Mouse (Mus musculus) stomach, embryonic 16.5 days (tissue): ENCODE data around the gene Shisa5. TPM values are rescaled to one million over a fixed set of nuclear protein-coding genes. Genes with fewer than 3 reads are reported as not detected.

Experiments used
- ATAC-seq: fragments of 200-750 bp; cut with Nextera tagmentation; 2 replicates; pipeline ENCODE4 v1.8.0; 2017; ENCODE audit warnings: moderate number of reproducible peaks, moderate TSS enrichment; ENCODE audit not compliant: insufficient read depth, low FRiP score
- H3K27ac ChIP-seq: fragments of 300-500 bp; sonication (generic); 2 replicates; pipeline ENCODE4 v1.5.1; 2014; ENCODE audit warnings: low read length
- H3K27me3 ChIP-seq: fragments of 300-500 bp; sonication (generic); 2 replicates; pipeline ENCODE4 v1.6.1; 2014; ENCODE audit warnings: low read length, control low read depth, mixed read lengths; ENCODE audit not compliant: control insufficient read depth, insufficient read depth
- H3K36me3 ChIP-seq: fragments of 300-500 bp; sonication (generic); 2 replicates; pipeline ENCODE4 v1.6.1; 2014; ENCODE audit warnings: low read length; ENCODE audit not compliant: control insufficient read depth, insufficient read depth
- H3K4me1 ChIP-seq: fragments of 300-500 bp; sonication (generic); 2 replicates; pipeline ENCODE4 v1.6.1; 2014; ENCODE audit warnings: low read length, control low read depth, mixed read lengths; ENCODE audit not compliant: control insufficient read depth, insufficient read depth
- H3K4me2 ChIP-seq: fragments of 300-500 bp; sonication (generic); 2 replicates; pipeline ENCODE4 v1.6.1; 2014; ENCODE audit warnings: low read depth, low read length, mixed read lengths
- H3K4me3 ChIP-seq: fragments of 300-500 bp; sonication (generic); replicated peaks from 2 replicates; pipeline ENCODE4 v1.5.1; 2014; ENCODE audit warnings: mild to moderate bottlenecking, low read length
- H3K9ac ChIP-seq: fragments of 300-500 bp; sonication (generic); 2 replicates; pipeline ENCODE4 v1.6.1; 2014; ENCODE audit warnings: low read length
- H3K9me3 ChIP-seq: fragments of 300-500 bp; sonication (generic); replicated peaks from 2 replicates; pipeline ENCODE4 v1.6.1; 2016; ENCODE audit warnings: low read length, control low read depth; ENCODE audit not compliant: control insufficient read depth
- WGBS: fragments of 180-500 bp; shearing (Covaris S2); extraction: QIAGEN DNeasy Blood & Tissue Kit; methylation state at CpG from one replicate; pipeline ENCODE4 v1.1.7; 2014; 5-methylcytosine and 5-hydroxymethylcytosine counted together
- polyA plus RNA-seq: library from polyadenylated mRNA; unstranded; fragments of >200 nt; fragmentation: Nextera tagmentation; extraction: Ambion mirVana; gene quantifications from 2 replicates; pipeline ENCODE4 v1.2.1, GENCODE M21; 2015

The Shisa5 gene
- polyA plus RNA-seq, 1 experiment from 2014 or later = 132 TPM

DNA sequence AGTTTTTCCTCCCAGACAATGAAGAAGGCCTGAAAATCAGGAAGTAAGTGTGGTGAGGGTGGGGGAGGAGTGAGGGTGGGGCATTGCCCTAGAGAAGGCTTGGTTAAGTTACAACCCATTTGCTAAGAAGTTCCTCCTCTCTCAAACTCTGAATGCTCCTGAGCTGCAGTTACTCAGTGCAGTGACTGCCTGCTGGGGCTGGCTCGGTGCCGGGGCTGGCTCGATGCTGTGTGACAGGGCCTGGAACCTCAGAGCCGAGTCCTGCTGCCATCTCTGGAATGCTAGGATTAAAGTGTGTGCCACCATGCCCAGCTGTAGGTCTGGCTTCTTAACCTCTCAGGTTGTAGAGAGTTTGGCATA is 39.2 kb upstream of the Shisa5 start:
- Histone ChIP-seq H3K27ac (0 out of 2 replicates have a peak overlapping the region, but pooled peaks have one; percentile 34), H3K9ac (no peak overlapping the region), H3K4me1 (0 out of 2 replicates have a peak, but pooled peaks cover 5% of the 10 kb centered on the region), H3K9me3 (no peaks in the 10 kb centered on the region), H3K27me3 (no peaks in the 10 kb centered on the region), H3K4me2 (no peak overlapping the region), H3K4me3 (no peak overlapping the region), H3K36me3 (no peaks in the 10 kb centered on the region)
- WGBS = 69% methylated on average over 4 of the region's 4 CpGs
- ATAC-seq = no peak

GRCm38 (mm10) chr9:109000726-109001125 is 37.6 kb upstream of the Shisa5 start:
- no peak; the same call in 1 of the 2 replicates for ATAC-seq
- Histone ChIP-seq H3K27me3 (no peaks in the 10 kb centered on the region), H3K9me3 (no peaks in the 10 kb centered on the region), H3K4me1 (0 out of 2 replicates have a peak, but pooled peaks cover under 1% of the 10 kb centered on the region), H3K4me3 (no peak overlapping the region), H3K4me2 (no peak overlapping the region), H3K27ac (no peak overlapping the region), H3K36me3 (no peaks in the 10 kb centered on the region), H3K9ac (no peak overlapping the region)
- WGBS = 9% methylated on average over 3 of the region's 3 CpGs

DNA sequence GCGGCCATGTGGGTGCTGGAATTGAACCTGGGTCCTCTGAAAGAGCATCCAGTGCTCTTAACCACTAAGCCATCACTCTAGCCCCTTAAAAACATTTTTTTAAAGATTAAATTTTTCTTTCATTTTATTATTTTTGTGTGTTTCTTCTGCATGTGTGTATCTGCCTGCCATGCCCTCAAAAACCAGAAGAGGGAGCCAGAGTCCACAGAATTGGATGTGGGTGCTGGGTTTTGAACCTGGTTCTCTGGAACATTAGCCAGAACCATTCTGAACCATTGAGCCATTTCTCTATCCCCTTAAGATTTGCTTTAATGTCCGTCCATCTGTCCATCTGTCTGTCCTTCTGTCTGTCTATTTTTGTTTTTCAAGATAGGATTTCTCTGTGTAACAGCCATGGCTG is 35.2 kb upstream of the Shisa5 start:
- H3K9me3 ChIP-seq = no peaks in the 10 kb centered on the region
- H3K4me3 ChIP-seq = no peak overlapping the region
- no peak overlapping the region for H3K27ac ChIP-seq
- no peak for ATAC-seq
- no peaks in the 10 kb centered on the region for H3K27me3 ChIP-seq
- WGBS = 54% methylated on average over 2 of the region's 2 CpGs
- H3K9ac ChIP-seq = no peak overlapping the region
- no peak overlapping the region for H3K4me2 ChIP-seq
- no peaks in the 10 kb centered on the region for H3K4me1 ChIP-seq
- H3K36me3 ChIP-seq = no peaks in the 10 kb centered on the region

DNA sequence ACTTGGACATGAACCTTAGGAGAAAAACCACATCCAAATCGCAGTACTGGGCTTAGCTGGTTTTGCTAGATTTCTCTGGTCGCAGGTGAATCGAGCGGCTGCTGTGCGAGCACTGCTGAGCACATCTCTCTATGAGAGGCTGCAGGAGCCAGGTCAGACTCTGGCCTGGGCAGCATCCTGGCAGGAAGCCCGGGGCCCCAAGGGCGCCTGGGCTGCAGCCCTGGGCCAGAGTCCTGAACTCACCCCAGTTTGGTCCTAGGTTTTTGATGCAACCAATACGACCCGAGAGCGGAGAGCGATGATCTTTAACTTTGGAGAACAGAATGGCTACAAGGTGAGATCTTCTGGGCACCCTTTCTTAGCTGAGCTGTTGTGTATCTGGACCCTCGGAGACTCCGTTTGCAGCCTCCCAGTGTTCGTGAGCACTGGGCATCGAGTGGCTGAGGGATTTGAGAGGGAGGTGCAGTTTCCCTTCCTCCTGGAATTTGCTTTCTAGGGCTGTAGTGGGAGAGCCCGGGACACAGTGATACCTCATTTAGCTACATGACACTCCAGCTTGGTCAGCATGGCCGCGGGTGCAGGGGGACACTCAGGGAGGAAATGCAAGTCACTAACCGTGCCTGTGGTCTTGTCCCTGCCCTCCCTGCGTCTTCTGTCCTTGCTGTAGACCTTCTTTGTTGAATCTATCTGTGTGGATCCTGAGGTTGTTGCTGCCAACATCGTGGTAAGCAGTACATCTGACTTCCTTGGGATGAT is 31.2 kb upstream of the Shisa5 start:
- no peak for ATAC-seq
- 76% methylated on average over 21 of the region's 21 CpGs for whole genome bisulfite sequencing
- no peak overlapping the region for H3K27ac ChIP-seq
- no peaks in the 10 kb centered on the region for H3K27me3 ChIP-seq
- H3K4me3 ChIP-seq = no peak overlapping the region
- H3K36me3 ChIP-seq = no peaks in the 10 kb centered on the region
- no peaks in the 10 kb centered on the region for H3K9me3 ChIP-seq
- H3K9ac ChIP-seq = no peak overlapping the region
- no peak overlapping the region for H3K4me2 ChIP-seq
- peaks cover 6% of the 10 kb centered on the region; the same call in 1 of the 2 replicates for H3K4me1 ChIP-seq

- no peak for ATAC-seq
- no peaks in the 10 kb centered on the region for H3K9me3 ChIP-seq
- H3K4me3 ChIP-seq = no peak overlapping the region
- no peaks in the 10 kb centered on the region for H3K36me3 ChIP-seq
- peaks cover 6% of the 10 kb centered on the region; the same call in 1 of the 2 replicates for H3K4me1 ChIP-seq
- H3K9ac ChIP-seq = no peak overlapping the region
- H3K27ac ChIP-seq = no peak overlapping the region
- no peaks in the 10 kb centered on the region for H3K27me3 ChIP-seq
- WGBS = 76% methylated on average over 9 of the region's 9 CpGs
- H3K4me2 ChIP-seq = no peak overlapping the region
These were observed 30.3 kb upstream of the Shisa5 start for GRCm38 (mm10) chr9:109008081-109008480.

- Histone ChIP-seq H3K27ac (no peak overlapping the region), H3K4me2 (no peak overlapping the region), H3K4me1 (peaks cover 6% of the 10 kb centered on the region; the same call in 1 of the 2 replicates), H3K9me3 (no peaks in the 10 kb centered on the region), H3K27me3 (no peaks in the 10 kb centered on the region), H3K36me3 (no peaks in the 10 kb centered on the region), H3K4me3 (no peak overlapping the region), H3K9ac (no peak overlapping the region; the same call in 1 of the 2 replicates)
- peak; percentile 45; the same call in 1 of the 2 replicates for ATAC-seq
- 60% methylated on average over 9 of the region's 10 CpGs for WGBS
These were observed 29.2 kb upstream of the Shisa5 start for GRCm38 (mm10) chr9:109008994-109009635.

DNA sequence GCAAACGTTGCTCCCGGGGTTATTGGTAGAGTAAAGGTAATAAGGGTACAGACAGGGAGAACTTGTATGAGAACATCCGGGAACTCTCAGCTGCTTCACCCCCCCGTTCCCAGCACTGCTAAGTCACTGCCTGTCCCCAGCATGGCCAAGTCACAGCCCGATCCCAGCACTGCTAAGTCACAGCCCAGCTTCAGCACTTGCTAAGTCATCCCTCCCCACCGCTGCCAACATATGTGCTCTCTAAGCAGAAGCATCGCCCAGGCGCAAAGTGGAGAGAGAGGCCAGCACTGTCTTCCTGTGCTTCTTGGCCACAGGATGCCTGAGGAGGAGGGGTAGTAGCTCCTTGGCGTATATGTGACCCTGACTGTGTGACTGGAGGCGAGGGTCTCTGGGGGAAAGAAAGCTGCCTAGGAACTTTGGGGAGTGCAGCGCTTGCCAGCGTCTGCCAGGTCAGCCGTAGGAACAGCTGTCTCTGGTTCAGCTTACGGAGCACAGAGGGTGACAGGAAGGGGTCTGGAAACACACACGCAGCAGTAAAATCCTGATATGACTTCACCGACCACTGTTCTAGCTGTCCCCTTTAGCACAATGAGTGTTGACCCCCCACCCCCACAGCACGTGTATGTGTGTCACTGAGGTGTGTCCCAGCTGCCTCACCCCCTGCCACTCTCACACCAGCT is 28.6 kb upstream of the Shisa5 start:
- Histone ChIP-seq H3K9ac (peak overlapping the region; percentile 52), H3K36me3 (no peaks in the 10 kb centered on the region), H3K27ac (no peak overlapping the region), H3K4me2 (no peak overlapping the region), H3K4me1 (peaks cover 6% of the 10 kb centered on the region; the same call in 1 of the 2 replicates), H3K4me3 (no peak overlapping the region), H3K27me3 (no peaks in the 10 kb centered on the region), H3K9me3 (no peaks in the 10 kb centered on the region)
- WGBS = 41% methylated on average over 17 of the region's 17 CpGs
- peak; percentile 49; the same call in 1 of the 2 replicates for ATAC-seq

- Histone ChIP-seq H3K4me1 (peaks cover 6% of the 10 kb centered on the region; the same call in 1 of the 2 replicates), H3K36me3 (no peaks in the 10 kb centered on the region), H3K27ac (no peak overlapping the region), H3K4me3 (no peak overlapping the region), H3K4me2 (no peak overlapping the region), H3K9ac (peak overlapping the region; percentile 52; the same call in 1 of the 2 replicates), H3K27me3 (no peaks in the 10 kb centered on the region), H3K9me3 (no peaks in the 10 kb centered on the region)
- 71% methylated on average over 14 of the region's 14 CpGs for WGBS
- no peak for ATAC-seq
These were observed 28.1 kb upstream of the Shisa5 start for GRCm38 (mm10) chr9:109010316-109010690.

DNA sequence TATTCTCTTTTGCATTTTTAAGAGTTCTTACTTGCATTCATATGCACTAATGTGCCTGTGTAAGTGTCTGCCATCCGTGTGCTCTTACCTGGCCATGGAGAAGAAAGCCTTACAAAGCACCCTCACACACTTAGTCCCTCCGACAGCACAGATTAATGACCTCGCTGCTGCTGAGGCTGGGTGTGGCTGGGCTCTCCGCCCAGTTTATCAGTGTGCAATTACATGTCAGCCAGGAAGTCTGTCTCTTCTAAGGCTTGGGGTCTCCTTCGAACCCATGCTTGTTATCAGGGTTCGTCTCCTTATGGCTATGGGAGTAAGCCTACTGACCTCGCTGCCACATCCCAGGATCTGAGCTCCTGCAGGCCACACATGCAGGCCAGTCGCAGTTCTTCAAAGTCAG is 23.0 kb upstream of the Shisa5 start:
- Histone ChIP-seq H3K4me1 (0 out of 2 replicates have a peak, but pooled peaks cover 4% of the 10 kb centered on the region), H3K36me3 (no peaks in the 10 kb centered on the region), H3K27me3 (no peaks in the 10 kb centered on the region), H3K27ac (no peak overlapping the region), H3K4me2 (no peak overlapping the region), H3K9me3 (no peaks in the 10 kb centered on the region), H3K9ac (no peak overlapping the region), H3K4me3 (no peak overlapping the region)
- peak; percentile 50; the same call in 1 of the 2 replicates for ATAC-seq
- WGBS = 42% methylated on average over 8 of the region's 8 CpGs
